In genomic region chr5:102515496-102515895, GRCm38 (mm10) we compare ENCODE assay signal across 14 mouse cellular contexts.
"Had no signal": no experiment of that assay in that cellular context is flagged by ENCODE, and none has a peak within 500 bp of the region (broad histone marks: within the 10 kb centered on the region; RNA-seq: fewer than 3 reads in every experiment).

No protein-coding gene starts in this region.

- H3K4me1 ChIP-seq: liver, embryonic 13.5 days had no signal

- H3K27ac ChIP-seq: kidney, postnatal 0 days; left cerebral cortex, adult 2 months; liver, embryonic 13.5 days had no signal

- ATAC-seq: intestine, embryonic 16.5 days had no signal

- H3K4me3 ChIP-seq: left cerebral cortex, adult 2 months; liver, embryonic 13.5 days had no signal

- H3K9me3 ChIP-seq: liver, embryonic 13.5 days had no signal

- H3K4me2 ChIP-seq: liver, embryonic 13.5 days; midbrain, embryonic 11.5 days had no signal

- H3K9ac ChIP-seq: liver, embryonic 13.5 days had no signal

- H3K36me3 ChIP-seq: liver, embryonic 13.5 days had no signal

- DNase-seq: kidney, adult 18-20 months; kidney, adult 9 months; kidney, postnatal 25 days; layer of hippocampus, adult 9-11 months; liver, embryonic 13.5 days; lung, adult 2 months; lung, postnatal 14 days; lung, postnatal 4 days; midbrain, embryonic 14.5 days; thymus, postnatal 25 days had no signal

- H3K27me3 ChIP-seq: liver, embryonic 13.5 days had no signal
